Mouse (Mus musculus) left cerebral cortex, postnatal 10 days (tissue): ENCODE measurements at regions not wholly inside any gene's neighbourhood (a gene's known extent, or its start where the extent isn't known, plus 50 kb on each side); places are given as distances from the start of the nearest gene placed in this dataset.

Experiments used
- DNase-seq, 2 experiments: peaks; one replicate each; pipeline ENCODE4 v3.0.0; 2021 to 2022; ENCODE audit warnings: low spot score in 2 of 2, mixed read lengths in 1 of 2; ENCODE audit errors: extremely low spot score in 1 of 2
- intact Hi-C: fragments of 180-260 bp; cut with DNase I; formaldehyde crosslinking; loops from one replicate; pipeline ENCODE4 v1.15.1; 2025

- DNase-seq, result no peak
- intact Hi-C loops, result no loop called here
Measured at GRCm38 (mm10) chr19:60055121-60055874, 111.8 kb upstream of the Rab11fip2 start.

- intact Hi-C loops, result no loop called here
Measured at GRCm38 (mm10) chr19:60051151-60051550, 107.7 kb upstream of the Rab11fip2 start.

GRCm38 (mm10) chr19:60040721-60041120 lies 97.3 kb upstream of the Rab11fip2 start:
- DNase-seq, result no peak
- intact Hi-C loops, result no loop called here

More at GRCm38 (mm10) chr19:60051151-60051550, 107.7 kb upstream of the Rab11fip2 start:
- DNase-seq, result no peak

GRCm38 (mm10) chr19:60032667-60033066 lies 89.2 kb upstream of the Rab11fip2 start:
- intact Hi-C loops, result no loop called here

GRCm38 (mm10) chr19:60030212-60030788 lies 86.8 kb upstream of the Rab11fip2 start:
- intact Hi-C loops, result no loop called here
- DNase-seq, result no peak

More at GRCm38 (mm10) chr19:60032667-60033066, 89.2 kb upstream of the Rab11fip2 start:
- no peak for DNase-seq

- DNase-seq, result no peak
- intact Hi-C loops, result no loop called here
Measured at GRCm38 (mm10) chr19:60029720-60030119, 86.3 kb upstream of the Rab11fip2 start.

GRCm38 (mm10) chr19:60015614-60016300 lies 72.3 kb upstream of the Rab11fip2 start:
- intact Hi-C loops, result no loop called here
- DNase-seq, result no peak

- intact Hi-C loops, result no loop called here
- DNase-seq, result no peak
Measured at GRCm38 (mm10) chr19:59995557-59995956, 52.1 kb upstream of the Rab11fip2 start.
